Mouse (Mus musculus): ENCODE measurements around the gene Uqcrc2. TPM values are rescaled to one million over a fixed set of nuclear protein-coding genes. Genes with fewer than 3 reads are reported as not detected.

Gene Uqcrc2
- total RNA-seq (2023), result 100 to 1,000 TPM in 1 of 2 experiments, 10 to 100 TPM in 1; 96.5 to 110 TPM

GRCm38 (mm10) chr7:120634711-120635361, at the start of gene Uqcrc2:
TSS of gene Uqcrc2 (plus strand) at chr7:120635176.

GRCm38 (mm10) chr7:120670153-120670875, 35.3 kb downstream of the Uqcrc2 start, which contains the start of gene Pdzd9:
TSS of gene Pdzd9 (minus strand) at chr7:120670343.

GRCm38 (mm10) chr7:120677001-120677643, 42.1 kb downstream of the Uqcrc2 start, which contains the start of gene Mosmo:
TSS of gene Mosmo (plus strand) at chr7:120677618.

Other genes with a start within 250 kb of the Uqcrc2 start
- gene Abca16, start 225.5 kb upstream of the Uqcrc2 start, total RNA-seq (2023), result not detected
- gene Pdzd9, start 35.2 kb downstream of the Uqcrc2 start, total RNA-seq (2023), result not detected
- 10 to 100 TPM; 28.3 to 29.3 TPM for gene Mosmo, start 42.4 kb downstream of the Uqcrc2 start, total RNA-seq (2023)
- gene Vwa3a, start 104.1 kb downstream of the Uqcrc2 start, total RNA-seq (2023), result under 1 TPM; 0.15 to 0.47 TPM
- not detected for gene Gm5737, start 177.2 kb downstream of the Uqcrc2 start, total RNA-seq (2023)
- gene Eef2k, start 207.7 kb downstream of the Uqcrc2 start, total RNA-seq (2023), result 10 to 100 TPM; 13.4 to 13.5 TPM